Mouse (Mus musculus): ENCODE measurements around the gene Asic2.

- TF ChIP-seq POLR2A (IDR thresholded peaks at IDR 0.05; ENCODE audit: control insufficient read depth, extremely low read depth, insufficient read depth, low read length, poor library complexity): no peak
- TF ChIP-seq CTCF (IDR thresholded peaks at IDR 0.05; ENCODE audit: borderline replicate concordance, control insufficient read depth, extremely low read depth, insufficient read depth, low read length, poor library complexity): no peak
These were observed 640.2 kb downstream of the Asic2 start for GRCm38 (mm10) chr11:81328088-81328487.
